Mouse (Mus musculus): Measurements from ENCODE around the gene Gramd1b.

The Gramd1b gene

DNA sequence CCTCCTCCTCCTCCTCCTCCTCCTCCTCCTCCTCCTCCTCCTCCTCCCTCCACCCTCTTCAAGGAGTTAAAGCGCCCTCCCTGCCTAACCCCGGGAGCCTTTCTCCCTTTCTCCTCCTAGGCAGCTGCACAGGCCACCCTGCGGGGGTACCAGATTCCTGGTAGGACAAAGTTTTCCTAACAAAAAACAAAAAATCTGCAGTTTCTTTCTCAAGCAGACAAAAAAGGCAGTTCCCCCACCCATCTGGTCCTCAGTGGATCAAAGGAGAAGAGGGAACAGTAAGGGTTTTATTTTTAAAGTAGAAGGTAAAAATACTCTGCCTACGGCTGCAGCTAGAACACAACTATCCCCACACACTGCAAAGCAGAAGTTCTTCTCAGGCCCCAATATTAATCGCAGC lies 156.2 kb downstream of the Gramd1b start:
- CTCF ChIA-PET = interaction anchor here in 3 of 4 experiments (0.9 to 3.4 kb wide), 4 partner anchors 16 to 151 kb away, joined by 3 to 16 read pairs (median 7); no protein-coding TSS in a partner anchor
- POLR2A ChIA-PET = interaction anchor here in 3 of 4 experiments (0.6 to 4.7 kb wide), 10 partner anchors 7 to 135 kb away, joined by 3 to 22 read pairs (median 4); no protein-coding TSS in a partner anchor

DNA sequence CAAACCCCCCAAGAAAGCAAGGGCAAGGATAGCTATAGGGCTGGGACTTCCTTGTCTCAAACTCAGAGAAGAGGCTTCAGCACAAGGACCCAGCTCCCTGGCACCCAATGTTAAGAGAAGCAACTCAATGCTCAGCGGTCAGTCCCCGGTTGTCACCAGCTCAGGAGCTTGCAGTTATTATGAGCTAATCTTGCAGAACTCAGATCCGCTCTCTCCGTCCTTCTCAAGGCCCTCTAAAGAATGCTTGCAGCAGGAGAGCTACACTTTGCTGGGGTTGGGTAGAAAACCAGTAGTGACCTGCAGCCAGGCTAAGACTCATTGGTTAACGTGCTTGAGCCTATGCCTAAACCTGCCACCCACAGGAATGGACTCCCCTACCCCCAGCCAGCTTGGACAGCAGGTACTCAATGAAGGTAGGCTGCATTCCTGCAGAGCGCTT lies 156.6 kb downstream of the Gramd1b start:
- POLR2A ChIA-PET = interaction anchor here in 3 of 4 experiments (0.6 to 4.7 kb wide), 10 partner anchors 7 to 134 kb away, joined by 3 to 22 read pairs (median 4); no protein-coding TSS in a partner anchor
- CTCF ChIA-PET = interaction anchor here in 3 of 4 experiments (0.9 to 3.4 kb wide), 4 partner anchors 16 to 150 kb away, joined by 3 to 16 read pairs (median 7); no protein-coding TSS in a partner anchor

- ChIA-PET POLR2A (interaction anchor here in 3 of 4 experiments (0.6 to 4.7 kb wide), 7 partner anchors 8 to 134 kb away, joined by 3 to 22 read pairs (median 4); no protein-coding TSS in a partner anchor), CTCF (interaction anchor here in 2 of 4 experiments (0.6 to 3.4 kb wide), 4 partner anchors 17 to 146 kb away, joined by 3 to 16 read pairs (median 7); no protein-coding TSS in a partner anchor)
Observed at GRCm38 (mm10) chr9:40374052-40374451, 157.1 kb downstream of the Gramd1b start.

DNA sequence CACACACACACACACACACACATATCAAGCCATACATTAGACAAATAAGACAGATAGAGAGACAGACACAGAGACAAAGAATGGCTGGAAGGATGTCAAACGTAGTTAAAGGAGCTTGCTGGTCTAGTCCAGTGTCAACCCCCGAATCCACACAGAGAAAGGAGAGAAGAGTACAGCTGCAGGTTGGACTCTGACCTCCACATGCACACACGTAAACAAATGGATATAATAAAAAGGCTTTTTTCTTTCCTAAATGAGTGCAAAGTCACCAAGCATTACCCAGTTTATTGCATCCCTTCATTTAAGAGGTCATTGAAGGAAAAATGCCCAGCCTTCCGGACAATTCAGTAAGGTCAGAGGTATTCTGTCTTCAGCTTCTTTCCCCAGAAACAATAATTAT lies 161.0 kb downstream of the Gramd1b start:
- POLR2A ChIA-PET = interaction anchor here in 3 of 4 experiments (0.6 to 2.5 kb wide), 6 partner anchors 10 to 429 kb away, joined by 3 to 9 read pairs (median 4); no protein-coding TSS in a partner anchor
- CTCF ChIA-PET = interaction anchor here in 2 of 4 experiments (0.6 kb wide), 2 partner anchors 1091 to 1295 kb away, joined by 3 to 12 read pairs; no protein-coding TSS in a partner anchor

DNA sequence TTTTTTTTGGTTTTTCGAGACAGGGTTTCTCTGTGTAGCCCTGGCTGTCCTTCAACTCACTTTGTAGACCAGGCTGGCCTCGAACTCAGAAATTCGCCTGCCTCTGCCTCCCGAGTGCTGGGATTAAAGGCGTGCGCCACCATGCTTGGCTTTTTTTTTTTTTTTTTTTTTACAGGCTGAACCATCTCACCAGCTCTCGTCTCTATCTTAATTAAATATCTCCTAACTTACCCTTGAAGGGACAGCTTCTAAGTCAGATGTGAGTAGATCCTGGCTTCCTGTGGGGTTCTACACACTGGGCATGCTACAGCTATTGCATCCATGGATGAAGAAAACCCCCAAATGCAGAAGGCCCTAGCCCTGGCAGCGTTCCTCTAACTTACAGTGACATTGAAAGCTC lies 164.4 kb downstream of the Gramd1b start:
- ChIA-PET CTCF (interaction anchor here in 2 of 4 experiments (0.6 to 1.1 kb wide), 5 partner anchors 10 to 113 kb away, joined by 3 to 4 read pairs (median 3); no protein-coding TSS in a partner anchor), POLR2A (interaction anchor here (0.6 to 2.9 kb wide), 9 partner anchors 8 to 433 kb away, joined by 3 to 13 read pairs (median 3); no protein-coding TSS in a partner anchor)

- ChIA-PET CTCF (interaction anchor here in 1 of 4 experiments (1.4 kb wide), 1 partner anchor 14 kb away, joined by 7 read pairs; no protein-coding TSS in a partner anchor), POLR2A (interaction anchor here in 2 of 4 experiments (0.6 to 1.6 kb wide), 5 partner anchors 11 to 123 kb away, joined by 3 to 7 read pairs (median 4); partner anchors contain the start of gene Scn3b (in 1 of the 2))
Observed at GRCm38 (mm10) chr9:40364312-40364711, 166.9 kb downstream of the Gramd1b start.

GRCm38 (mm10) chr9:40361970-40362369 lies 169.2 kb downstream of the Gramd1b start:
- POLR2A ChIA-PET = interaction anchor here in 1 of 4 experiments (0.7 to 0.9 kb wide), 2 partner anchors 27 to 80 kb away, joined by 3 to 8 read pairs; no protein-coding TSS in a partner anchor
- CTCF ChIA-PET = interaction anchor here in 1 of 4 experiments (0.7 to 1.6 kb wide), 2 partner anchors 11 to 123 kb away, joined by 3 to 5 read pairs; no protein-coding TSS in a partner anchor

- ChIA-PET POLR2A (no interaction called here), CTCF (interaction anchor here in 2 of 4 experiments (0.6 to 1.1 kb wide), 2 partner anchors 10 to 23 kb away, joined by 3 to 4 read pairs; no protein-coding TSS in a partner anchor)
Observed at GRCm38 (mm10) chr9:40358408-40358896, 172.7 kb downstream of the Gramd1b start.

- ChIA-PET POLR2A (no interaction called here), CTCF (no interaction called here)
Observed at GRCm38 (mm10) chr9:40356768-40357446, 174.3 kb downstream of the Gramd1b start.

DNA sequence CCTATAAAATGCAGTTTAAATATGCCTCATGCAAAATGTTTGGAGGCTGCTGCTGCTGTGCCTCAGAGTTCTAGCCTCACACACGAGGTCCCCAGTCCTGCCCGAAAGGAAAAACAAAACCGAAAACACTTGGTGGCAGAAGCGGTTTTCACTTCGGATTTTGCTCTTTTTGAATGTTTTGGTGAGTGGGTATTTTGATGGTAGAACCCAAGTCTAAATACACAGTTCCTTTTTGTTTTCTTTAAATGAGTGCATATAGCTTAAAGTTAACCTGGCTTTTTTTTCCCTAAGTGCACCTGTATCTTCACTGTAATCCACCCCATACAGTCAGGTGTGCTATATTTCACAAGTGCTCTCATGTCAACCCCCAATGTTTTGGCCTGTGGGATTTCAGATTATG lies 174.8 kb downstream of the Gramd1b start:
- POLR2A ChIA-PET = no interaction called here
- CTCF ChIA-PET = no interaction called here

- ChIA-PET POLR2A (no interaction called here), CTCF (no interaction called here)
Observed at GRCm38 (mm10) chr9:40355406-40355805, 175.8 kb downstream of the Gramd1b start.

DNA sequence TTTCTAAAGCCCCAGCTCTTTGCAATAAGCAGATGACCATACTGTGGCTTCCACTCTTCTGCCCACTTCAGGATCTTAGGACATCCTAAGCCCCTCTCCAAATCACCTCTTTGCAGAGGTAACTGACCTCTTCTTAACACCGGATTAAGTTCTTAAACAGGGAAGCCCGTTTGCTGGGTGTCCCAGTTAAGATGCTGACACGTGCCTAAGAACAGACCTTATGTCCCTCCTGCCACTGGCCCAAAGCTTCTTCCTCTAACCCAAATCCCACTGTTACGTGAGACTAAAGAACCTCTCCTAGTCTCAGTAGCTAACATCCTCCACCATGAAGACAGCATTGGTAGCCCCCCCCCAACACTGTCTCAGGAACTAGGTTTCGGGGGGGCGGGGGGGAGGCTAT lies 177.6 kb downstream of the Gramd1b start:
- POLR2A ChIA-PET = interaction anchor here in 3 of 4 experiments (0.5 to 2.0 kb wide), 7 partner anchors 10 to 65 kb away, joined by 3 to 12 read pairs (median 5); no protein-coding TSS in a partner anchor

DNA sequence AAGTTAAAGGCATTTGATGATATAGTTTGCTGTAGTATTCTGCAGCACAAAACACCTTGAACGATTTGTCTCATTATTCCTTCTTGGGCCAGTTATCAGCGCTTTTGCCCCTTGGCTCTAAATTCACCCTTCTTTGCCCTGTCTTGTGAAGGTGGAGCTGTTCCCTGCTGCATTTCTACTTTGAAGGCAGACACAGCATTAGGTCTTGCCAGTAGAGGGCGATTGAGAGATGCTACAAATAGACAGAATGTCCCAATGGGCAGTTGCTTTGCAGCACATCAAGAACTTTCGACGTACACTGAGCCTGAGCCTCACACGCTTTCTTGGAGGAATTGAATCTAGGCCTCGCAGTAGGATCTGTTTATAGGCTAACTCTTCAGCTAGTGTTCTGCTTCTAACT lies 180.5 kb downstream of the Gramd1b start:
- CTCF ChIA-PET = interaction anchor here (0.5 to 5.1 kb wide), 23 partner anchors 9 to 132 kb away, joined by 3 to 38 read pairs (median 4); no protein-coding TSS in a partner anchor
- POLR2A ChIA-PET = interaction anchor here in 3 of 4 experiments (0.6 to 1.8 kb wide), 6 partner anchors 10 to 40 kb away, joined by 3 to 7 read pairs (median 4); no protein-coding TSS in a partner anchor

More for the DNA sequence above, 177.6 kb downstream of the Gramd1b start:
- CTCF ChIA-PET = interaction anchor here in 2 of 4 experiments (0.6 to 1.3 kb wide), 4 partner anchors 17 to 64 kb away, joined by 3 to 5 read pairs (median 4); no protein-coding TSS in a partner anchor

GRCm38 (mm10) chr9:40350052-40350451 lies 181.1 kb downstream of the Gramd1b start:
- CTCF ChIA-PET = interaction anchor here (0.5 to 5.1 kb wide), 22 partner anchors 9 to 270 kb away, joined by 3 to 38 read pairs (median 4); no protein-coding TSS in a partner anchor
- POLR2A ChIA-PET = interaction anchor here in 3 of 4 experiments (0.9 to 1.8 kb wide), 7 partner anchors 10 to 41 kb away, joined by 3 to 8 read pairs (median 4); no protein-coding TSS in a partner anchor

- CTCF ChIA-PET = interaction anchor here in 3 of 4 experiments (0.6 to 5.1 kb wide), 8 partner anchors 13 to 270 kb away, joined by 3 to 38 read pairs (median 6); no protein-coding TSS in a partner anchor
- POLR2A ChIA-PET = interaction anchor here in 2 of 4 experiments (0.8 to 1.8 kb wide), 6 partner anchors 11 to 41 kb away, joined by 3 to 8 read pairs (median 4); no protein-coding TSS in a partner anchor
Observed at GRCm38 (mm10) chr9:40349554-40349953, 181.6 kb downstream of the Gramd1b start.

DNA sequence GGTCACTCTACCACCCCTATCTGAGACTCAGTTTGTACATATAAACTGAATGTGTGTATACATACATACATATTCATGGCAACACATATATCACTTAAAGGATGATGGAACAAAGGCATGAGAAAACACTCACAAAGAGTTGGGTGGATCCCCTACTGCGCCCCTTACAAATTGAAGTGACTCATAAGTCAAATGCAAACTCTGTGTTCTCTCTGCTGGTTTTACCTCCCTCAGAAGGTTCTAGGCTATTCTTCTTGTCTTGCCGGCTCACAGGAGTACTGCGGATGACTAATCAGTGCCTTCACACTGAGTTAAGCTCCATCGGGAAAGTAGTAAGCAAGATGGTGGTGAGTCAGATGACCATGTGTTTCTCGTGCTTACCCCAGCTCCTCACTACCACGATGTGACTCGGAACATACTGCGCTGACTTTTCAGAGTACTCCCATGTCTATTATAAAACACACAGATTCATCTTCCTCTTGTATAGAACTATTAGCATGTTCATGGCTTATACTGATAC lies 182.4 kb downstream of the Gramd1b start:
- CTCF ChIA-PET = interaction anchor here in 2 of 4 experiments (0.7 to 5.1 kb wide), 5 partner anchors 10 to 51 kb away, joined by 3 to 38 read pairs (median 3); no protein-coding TSS in a partner anchor
- POLR2A ChIA-PET = interaction anchor here in 3 of 4 experiments (0.8 to 2.8 kb wide), 8 partner anchors 12 to 80 kb away, joined by 3 to 9 read pairs (median 4); partner anchors contain the start of gene Scn3b (in 1 of the 3)

DNA sequence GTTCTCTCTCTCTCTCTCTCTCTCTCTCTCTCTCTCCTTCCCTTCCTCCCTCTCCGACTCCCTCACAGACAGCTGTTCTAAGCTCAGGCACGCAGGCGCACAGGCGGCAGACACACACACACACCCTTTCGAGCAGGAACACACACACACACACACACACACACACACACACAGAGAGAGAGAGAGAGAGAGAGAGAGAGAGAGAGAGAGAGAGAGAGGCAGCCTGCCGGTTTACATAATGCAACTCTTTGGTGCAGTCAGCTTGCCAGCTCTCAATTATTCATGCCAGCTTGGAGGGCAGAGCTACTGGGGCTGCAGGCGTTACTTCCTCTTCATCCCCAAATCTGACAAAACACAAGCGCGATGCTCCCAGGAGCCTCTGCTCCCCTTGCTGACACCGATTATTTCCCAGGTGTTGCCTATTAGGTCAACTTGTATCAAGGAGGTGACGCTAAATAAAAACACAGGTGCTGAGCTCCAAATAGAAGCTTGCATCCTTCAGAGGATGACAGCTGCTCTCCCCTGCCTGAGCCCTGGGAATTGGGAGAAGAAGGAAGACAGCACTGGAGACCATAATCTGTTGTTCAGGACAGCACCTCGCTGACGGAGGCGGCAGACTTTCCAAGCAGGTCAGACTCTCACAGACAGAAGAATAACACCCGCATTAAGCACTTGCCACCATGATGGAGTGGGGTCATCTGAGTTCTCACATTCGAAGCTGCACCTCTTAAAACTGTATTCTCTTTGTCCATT lies 184.8 kb downstream of the Gramd1b start:
- ChIA-PET POLR2A (interaction anchor here (0.6 to 6.7 kb wide), 12 partner anchors 8 to 711 kb away, joined by 3 to 37 read pairs (median 4); no protein-coding TSS in a partner anchor), CTCF (interaction anchor here (0.6 to 3.2 kb wide), 15 partner anchors 13 to 1326 kb away, joined by 3 to 17 read pairs (median 3); no protein-coding TSS in a partner anchor)
